Mouse (Mus musculus) erythroid progenitor cell, adult 5-6 weeks (primary cell): ENCODE results near the gene Tradd. TPM values are rescaled to one million over a fixed set of nuclear protein-coding genes. Genes with fewer than 3 reads are reported as not detected.
"Not testable (repeated sequence)": the region's sequence is repeated elsewhere in the genome, so short reads cannot be mapped to it uniquely, and the experiment has no call there.

Source experiments
- ATAC-seq: replicated peaks from 2 replicates; pipeline ENCODE4 v1.8.0; 2016; ENCODE audit warnings: moderate number of reproducible peaks, mild to moderate bottlenecking, moderate TSS enrichment, inconsistent platforms; ENCODE audit not compliant: poor library complexity, low FRiP score, severe bottlenecking
- total RNA-seq, 2 experiments: library from RNA; stranded (forward) in 1 of 2; stranded (reverse) in 1 of 2; fragments of 150-400 nt in 1 of 2; fragments of 186-747, 209-891 nt in 1 of 2; gene quantifications; 2 replicates each; pipeline versions ENCODE4 v1.2.3 to v1.2.4; 2015 to 2017; ENCODE audit warnings: low replicate concordance in 2 of 2

Gene Tradd
- total RNA-seq, 2 experiments from 2014 or later, result 6.7 TPM; not detected in 1

DNA sequence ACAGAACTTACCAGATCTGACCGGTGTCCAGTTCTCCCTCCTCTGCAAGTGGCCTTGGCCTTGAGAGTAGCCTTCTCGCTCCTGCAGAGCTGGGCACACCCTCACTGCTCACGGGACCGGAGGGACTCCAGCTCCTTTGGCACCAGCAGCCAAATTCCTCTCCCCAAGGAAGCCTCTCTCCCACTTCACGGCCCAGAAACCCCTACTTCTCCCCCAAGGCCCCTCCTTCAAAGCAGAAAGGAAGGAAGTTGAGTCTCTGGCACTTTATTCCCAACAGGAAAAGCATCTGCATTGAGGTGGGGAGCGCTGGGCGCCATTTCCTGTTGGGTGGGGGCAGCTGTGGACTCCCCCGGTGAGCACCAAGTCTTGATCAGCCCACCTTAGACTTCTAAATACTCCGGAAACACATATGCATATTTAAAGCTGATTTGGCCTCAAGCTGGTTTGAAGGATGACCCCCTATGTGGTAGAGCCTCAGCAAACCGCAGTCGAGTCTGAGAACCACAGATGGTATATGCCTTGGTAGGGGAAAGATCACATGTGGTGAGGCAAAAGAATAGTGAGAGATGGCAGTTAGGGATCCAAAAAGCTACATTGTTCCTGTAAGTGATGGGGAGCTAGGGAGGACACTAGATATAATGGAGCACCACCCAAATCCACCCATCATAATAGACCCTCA lies 31.6 kb upstream of the Tradd start, which contains the start of gene Exoc3l:
TSS of gene Exoc3l (minus strand) at position 207 of the 679 bp plus-strand sequence.
- no peak for ATAC-seq

DNA sequence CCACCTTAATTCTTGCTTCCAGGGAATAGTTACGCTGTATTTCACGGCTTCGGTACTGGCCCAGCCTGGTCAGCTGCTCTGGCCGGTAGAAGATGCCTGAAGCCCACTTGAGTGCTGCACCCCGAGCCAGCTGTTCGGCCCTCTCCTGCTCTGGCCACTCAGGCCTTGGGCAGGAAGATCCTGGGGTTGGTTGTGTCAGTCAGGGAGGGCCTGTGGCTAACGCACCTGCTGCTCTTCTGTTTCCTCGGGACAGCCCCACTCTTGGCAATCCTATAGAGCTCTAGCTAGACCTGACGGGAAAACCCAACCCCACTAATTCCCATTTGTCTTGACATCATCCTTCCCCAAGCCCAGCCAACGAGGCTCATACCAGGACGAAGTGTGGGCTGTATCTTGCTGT lies 30.8 kb upstream of the Tradd start:
- no peak for ATAC-seq

DNA sequence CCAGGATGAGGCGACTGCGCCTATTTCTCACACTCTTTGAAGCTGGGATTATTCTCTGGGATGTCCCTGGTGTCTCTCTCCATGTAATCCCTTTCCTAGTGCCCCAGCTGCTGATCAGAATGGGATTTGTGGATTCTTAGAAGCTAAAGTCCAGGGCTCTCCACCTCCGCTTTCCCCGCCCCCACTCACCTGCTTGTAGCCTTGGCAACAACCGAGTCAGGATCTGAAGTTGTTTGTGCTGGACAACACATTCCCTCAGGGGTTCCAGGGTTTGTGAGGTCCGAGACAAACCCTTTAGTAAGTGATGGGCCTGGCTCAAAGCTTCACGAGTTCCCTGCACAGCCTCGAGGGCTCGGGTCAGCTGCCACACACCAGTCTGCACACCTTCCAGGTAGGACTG lies 30.4 kb upstream of the Tradd start:
- ATAC-seq, result no peak

GRCm38 (mm10) chr8:105293405-105293804 lies 29.0 kb upstream of the Tradd start:
- no peak for ATAC-seq

- ATAC-seq, result no peak
Measured at GRCm38 (mm10) chr8:105292471-105292870, 28.1 kb upstream of the Tradd start.

GRCm38 (mm10) chr8:105291802-105292201 lies 27.4 kb upstream of the Tradd start:
- not testable (repeated sequence) for ATAC-seq

GRCm38 (mm10) chr8:105291364-105291763 lies 27.0 kb upstream of the Tradd start:
- ATAC-seq, result not testable (repeated sequence)

- ATAC-seq, result peak; percentile 75
Measured at GRCm38 (mm10) chr8:105290554-105291314, 26.3 kb upstream of the Tradd start.

DNA sequence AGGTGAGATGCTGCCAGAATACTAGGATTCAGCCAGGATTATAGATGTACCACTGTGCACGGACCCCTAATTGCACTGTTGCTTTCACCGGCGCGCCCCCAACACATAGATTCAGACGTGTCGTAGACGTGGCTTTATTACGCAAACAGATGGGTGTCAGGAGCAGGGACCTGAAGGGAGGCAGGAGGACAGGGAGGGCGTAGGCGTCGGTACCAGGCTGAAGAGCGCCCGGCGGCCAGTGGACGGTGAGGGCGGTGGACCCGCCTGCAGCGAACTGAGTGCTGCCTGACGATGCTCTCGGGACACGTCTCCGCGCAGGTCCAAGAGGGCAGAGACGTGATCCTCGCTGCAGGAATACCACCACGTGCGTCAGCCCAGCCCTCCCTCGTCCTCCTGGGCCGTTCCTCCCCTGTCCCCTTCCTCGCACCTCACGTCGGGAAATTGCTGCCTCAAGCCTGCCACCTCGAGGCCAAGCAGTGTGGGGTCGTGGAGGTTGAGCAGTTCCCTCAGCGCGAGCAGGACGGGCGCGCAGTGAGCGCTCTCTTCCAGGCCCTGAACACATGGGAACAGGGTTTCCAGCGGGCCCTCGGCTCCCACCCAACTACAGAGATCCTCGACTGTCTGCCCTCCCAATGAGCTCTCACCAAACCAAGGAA lies 25.5 kb upstream of the Tradd start, which contains the start of gene 4931428F04Rik:
TSS of gene 4931428F04Rik (minus strand) at position 60 of the 656 bp plus-strand sequence.
- peak; percentile 35 for ATAC-seq

GRCm38 (mm10) chr8:105288958-105289732 lies 24.7 kb upstream of the Tradd start:
- peak; percentile 62 for ATAC-seq

- ATAC-seq, result no peak
Measured at GRCm38 (mm10) chr8:105288231-105288630, 23.8 kb upstream of the Tradd start.

DNA sequence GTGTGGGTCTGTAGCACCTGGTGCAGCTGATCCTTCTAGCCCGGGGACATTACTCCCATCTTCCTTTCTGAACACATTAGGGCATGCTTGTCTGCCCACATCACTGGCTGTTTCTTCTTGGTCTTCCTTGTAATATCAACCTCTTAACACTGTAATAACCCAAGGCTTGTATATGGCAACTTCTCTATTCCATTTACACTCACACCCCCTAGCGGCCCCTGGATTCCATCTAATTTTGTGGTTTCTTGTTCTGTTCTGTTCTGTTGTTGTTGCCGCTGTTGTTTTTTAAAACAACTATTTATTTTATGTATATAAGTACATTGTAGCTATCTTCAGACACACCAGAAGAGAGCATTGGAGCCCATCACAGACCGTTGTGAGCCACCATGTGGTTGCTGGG lies 22.5 kb upstream of the Tradd start:
- no peak for ATAC-seq

GRCm38 (mm10) chr8:105285514-105285913 lies 21.1 kb upstream of the Tradd start:
- ATAC-seq, result no peak

DNA sequence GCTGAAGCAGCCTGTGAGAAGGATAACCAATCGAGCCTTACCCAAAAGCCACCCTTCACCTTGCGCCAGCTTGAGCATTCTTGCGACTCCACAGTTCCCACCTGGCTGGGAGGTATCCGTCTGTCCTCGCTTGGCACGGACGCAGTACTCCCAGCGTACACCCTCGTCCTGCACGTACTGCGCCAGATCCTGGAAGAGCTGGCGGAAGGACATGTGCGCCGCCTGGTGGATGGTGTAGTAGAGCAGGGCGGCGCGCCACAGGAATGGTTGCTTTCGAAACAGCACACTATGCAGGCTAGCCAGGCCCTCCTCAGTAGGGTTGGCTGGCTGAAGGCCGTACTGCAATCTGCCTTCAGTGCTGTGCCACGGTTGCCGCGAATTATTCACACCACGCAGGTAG lies 18.7 kb upstream of the Tradd start:
- peak; percentile 59 for ATAC-seq

- no peak for ATAC-seq
Measured at GRCm38 (mm10) chr8:105282239-105282638, 17.8 kb upstream of the Tradd start.

GRCm38 (mm10) chr8:105281821-105282220 lies 17.4 kb upstream of the Tradd start:
- no peak for ATAC-seq

DNA sequence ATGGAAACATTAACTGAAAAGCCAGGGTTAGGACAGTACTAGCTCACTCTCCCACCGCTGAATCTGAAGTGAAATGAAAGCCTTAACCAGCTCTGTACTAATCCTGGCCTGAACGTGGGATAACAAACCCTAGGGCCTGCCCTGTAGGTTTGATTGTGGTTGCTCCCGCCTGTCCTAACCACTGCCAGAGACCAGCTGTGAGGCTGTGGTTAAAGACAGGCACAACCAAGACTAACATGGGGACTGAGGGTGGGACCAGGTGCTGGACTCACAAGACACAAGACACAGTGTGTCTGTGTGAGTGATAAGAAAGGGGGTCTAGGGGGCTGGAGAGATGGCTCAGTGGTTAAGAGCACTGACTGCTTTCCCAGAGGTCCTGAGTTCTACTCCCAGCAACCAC lies 16.2 kb upstream of the Tradd start:
- ATAC-seq, result no peak

- peak; percentile 78 for ATAC-seq
Measured at GRCm38 (mm10) chr8:105278911-105279334, 14.5 kb upstream of the Tradd start.

DNA sequence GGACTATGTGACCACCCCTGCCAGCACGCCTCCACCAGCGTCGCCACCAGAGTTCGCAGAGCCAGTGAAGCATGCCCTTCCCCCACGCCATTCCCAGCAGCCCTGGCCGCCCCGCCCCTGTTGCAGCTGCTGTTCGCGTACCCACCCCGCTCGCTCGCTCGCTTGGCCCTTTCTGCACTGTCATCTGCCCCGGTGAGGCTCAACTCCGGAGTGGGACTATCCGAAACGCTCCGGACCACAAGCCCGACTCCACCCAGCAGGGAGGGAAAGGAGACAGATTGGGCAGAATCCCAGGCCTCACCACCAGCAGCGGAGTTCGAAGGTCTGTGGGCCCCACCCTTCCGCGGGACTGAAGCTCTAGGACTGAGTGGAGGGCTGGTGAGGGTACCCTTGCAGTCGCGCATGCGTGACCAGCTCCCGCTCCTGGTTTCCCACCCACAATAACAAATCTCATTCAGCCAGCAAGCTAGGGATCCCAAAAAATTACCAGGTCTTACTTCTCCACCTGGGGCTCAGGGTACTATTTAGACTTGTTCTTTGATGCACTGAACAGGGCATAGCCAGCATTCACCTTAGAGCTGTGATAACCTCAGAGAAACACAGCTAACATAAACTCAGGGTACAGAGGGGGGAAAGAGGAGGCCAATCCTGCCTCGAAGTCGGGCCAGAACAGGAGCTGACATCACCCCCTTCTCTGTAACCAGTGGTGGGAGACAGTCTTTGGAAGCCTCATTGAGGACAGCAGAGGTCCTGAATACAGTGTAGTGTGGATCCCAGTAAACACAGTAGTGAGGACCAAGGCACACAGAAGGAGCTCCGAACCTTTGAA lies 12.1 kb upstream of the Tradd start:
- peak; percentile 46 for ATAC-seq
